26 mouse cellular contexts compared by ENCODE assay signal in genomic region chr19:33983043-33983442, GRCm38 (mm10). TPM values are rescaled to one million over a fixed set of nuclear protein-coding genes. Genes with fewer than 3 reads are reported as not detected.
"Had no signal": no experiment of that assay in that cellular context is flagged by ENCODE, and none has a peak within 500 bp of the region (broad histone marks: within the 10 kb centered on the region; RNA-seq: fewer than 3 reads in every experiment).

No protein-coding gene starts in this region.

- DNase-seq: lung, adult 18-20 months; lung, embryonic 14.5 days; lung, postnatal 10 days; lung, postnatal 36 days; midbrain, embryonic 14.5 days; retina, postnatal 1 day; right cerebral cortex, adult 18-20 months; right cerebral cortex, postnatal 25 days; right cerebral cortex, postnatal 4 days; spleen, adult 18-20 months; thymus, adult 18-20 months; thymus, postnatal 14 days; thymus, postnatal 36 days had no signal

- H3K27me3 ChIP-seq: megakaryocyte, embryonic 14.5 days; midbrain, embryonic 12.5 days; neural tube, embryonic 13.5 days; neural tube, embryonic 15.5 days had no signal

- H3K4me2 ChIP-seq: lung, embryonic 14.5 days; midbrain, embryonic 12.5 days; neural tube, embryonic 13.5 days; neural tube, embryonic 15.5 days had no signal

- H3K4me3 ChIP-seq: megakaryocyte, embryonic 14.5 days; midbrain, embryonic 10.5 days; midbrain, embryonic 12.5 days; myocyte; neural tube, embryonic 13.5 days; neural tube, embryonic 15.5 days had no signal

- ATAC-seq: midbrain, embryonic 16.5 days had no signal

- H3K9ac ChIP-seq: lung, embryonic 14.5 days; midbrain, embryonic 12.5 days; neural tube, embryonic 13.5 days; neural tube, embryonic 15.5 days had no signal

- H3K27ac ChIP-seq: macrophage; midbrain, embryonic 10.5 days; midbrain, embryonic 12.5 days; neural tube, embryonic 13.5 days; neural tube, embryonic 15.5 days had no signal

- H3K36me3 ChIP-seq: midbrain, embryonic 10.5 days; midbrain, embryonic 12.5 days; neural tube, embryonic 13.5 days; neural tube, embryonic 15.5 days had no signal

- H3K9me3 ChIP-seq: megakaryocyte, embryonic 14.5 days; midbrain, embryonic 10.5 days; midbrain, embryonic 12.5 days; neural tube, embryonic 13.5 days; neural tube, embryonic 15.5 days had no signal

- H3K4me1 ChIP-seq: megakaryocyte, embryonic 14.5 days; midbrain, embryonic 10.5 days; midbrain, embryonic 12.5 days; neural tube, embryonic 13.5 days; neural tube, embryonic 15.5 days had no signal

RNA-seq across cellular contexts. Expression of gene Lipf, which starts 22.1 kb away (rescaled TPM):
- polyA plus RNA-seq: lung, embryonic 14.5 days; lung, embryonic 16.5 days; macrophage; midbrain, embryonic 10.5 days; midbrain, embryonic 12.5 days; midbrain, embryonic 14.5 days; midbrain, embryonic 16.5 days; myocyte; neural tube, embryonic 11.5 days; neural tube, embryonic 13.5 days; neural tube, embryonic 15.5 days; small intestine, adult 2 months; stomach, embryonic 14.5 days; stomach, embryonic 16.5 days had no signal

RNA-seq across cellular contexts. Expression of gene Lipk, which starts 25.0 kb away (rescaled TPM):
- polyA plus RNA-seq: lung, embryonic 14.5 days; lung, embryonic 16.5 days; macrophage; midbrain, embryonic 10.5 days; midbrain, embryonic 12.5 days; midbrain, embryonic 14.5 days; midbrain, embryonic 16.5 days; myocyte; neural tube, embryonic 11.5 days; neural tube, embryonic 13.5 days; neural tube, embryonic 15.5 days; small intestine, adult 2 months; stomach, embryonic 14.5 days had no signal
